Mouse (Mus musculus) stomach, postnatal 0 days (tissue): ENCODE data around the gene Myh6. TPM values are rescaled to one million over a fixed set of nuclear protein-coding genes. Genes with fewer than 3 reads are reported as not detected.
"Not testable (repeated sequence)": the region's sequence is repeated elsewhere in the genome, so short reads cannot be mapped to it uniquely, and the experiment has no call there.

ENCODE experiments used
- ATAC-seq: fragments of 200-750 bp; cut with Nextera tagmentation; 2 replicates; pipeline ENCODE4 v1.8.0; 2017; ENCODE audit not compliant: low FRiP score, low TSS enrichment
- DNase-seq: peaks from one replicate; pipeline ENCODE4 v3.0.0-alpha.2; 2016; ENCODE audit warnings: low spot score
- H3K27ac ChIP-seq: fragments of 300-500 bp; sonication (generic); replicated peaks from 2 replicates; pipeline ENCODE4 v1.5.1; 2014; ENCODE audit warnings: mild to moderate bottlenecking, control low read depth
- H3K27me3 ChIP-seq: fragments of 300-500 bp; sonication (generic); 2 replicates; pipeline ENCODE4 v1.6.1; 2014; ENCODE audit warnings: low read length; ENCODE audit not compliant: control insufficient read depth, insufficient read depth
- H3K36me3 ChIP-seq: fragments of 300-500 bp; sonication (generic); 2 replicates; pipeline ENCODE4 v1.6.1; 2014; ENCODE audit warnings: low read length, mixed read lengths; ENCODE audit not compliant: control insufficient read depth, insufficient read depth
- H3K4me1 ChIP-seq: fragments of 300-500 bp; sonication (generic); replicated peaks from 2 replicates; pipeline ENCODE4 v1.6.1; 2014; ENCODE audit warnings: antibody characterized with exemption; ENCODE audit not compliant: control insufficient read depth, insufficient read depth
- H3K4me2 ChIP-seq: fragments of 300-500 bp; sonication (generic); replicated peaks from 2 replicates; pipeline ENCODE4 v1.6.1; 2014; ENCODE audit warnings: low read depth, mild to moderate bottlenecking, control low read depth, moderate library complexity
- H3K4me3 ChIP-seq: fragments of 300-500 bp; sonication (generic); 2 replicates; pipeline ENCODE4 v1.5.1; 2014; ENCODE audit warnings: low read depth, low read length, control low read depth
- H3K9ac ChIP-seq: fragments of 300-500 bp; sonication (generic); 2 replicates; pipeline ENCODE4 v1.6.1; 2014; ENCODE audit warnings: mild to moderate bottlenecking, low read length, control low read depth, mixed read lengths
- H3K9me3 ChIP-seq: fragments of 300-500 bp; sonication (generic); 2 replicates; pipeline ENCODE4 v1.6.1; 2016; ENCODE audit warnings: low read length; ENCODE audit not compliant: control insufficient read depth
- CTCF ChIP-seq: IDR thresholded peaks from 2 replicates; pipeline ENCODE4 v1.5.1; 2016; ENCODE audit warnings: antibody characterized with exemption, low read depth, mild to moderate bottlenecking, moderate library complexity
- EP300 ChIP-seq: optimal IDR thresholded peaks from 2 replicates; pipeline ENCODE3; 2016; ENCODE audit warnings: antibody characterized with exemption
- WGBS: fragments of 180-500 bp; shearing (Covaris S2); extraction: QIAGEN DNeasy Blood & Tissue Kit; methylation state at CpG from one replicate; pipeline ENCODE4 v1.1.7; 2014; 5-methylcytosine and 5-hydroxymethylcytosine counted together
- polyA plus RNA-seq: library from polyadenylated mRNA; unstranded; fragments of >200 nt; fragmentation: Nextera tagmentation; extraction: Ambion mirVana; gene quantifications from 2 replicates; pipeline ENCODE4 v1.2.1, GENCODE M21; 2015

Myh6 gene
- polyA plus RNA-seq, 1 experiment from 2014 or later, result 0.29 TPM

- TF ChIP-seq EP300, result no peak
- no peak for TF ChIP-seq CTCF
- no peak overlapping the region for H3K9ac ChIP-seq
- no peaks in the 10 kb centered on the region for H3K4me1 ChIP-seq
- no peak overlapping the region for H3K27ac ChIP-seq
- H3K9me3 ChIP-seq, result no peaks in the 10 kb centered on the region
- H3K4me3 ChIP-seq, result no peak overlapping the region
- DNase-seq, result no peak
- ATAC-seq, result no peak
- H3K4me2 ChIP-seq, result no peak overlapping the region
- no peaks in the 10 kb centered on the region for H3K27me3 ChIP-seq
- no peaks in the 10 kb centered on the region for H3K36me3 ChIP-seq
- WGBS, result 88% methylated on average over 6 of the region's 6 CpGs
Observed at GRCm38 (mm10) chr14:54951587-54951986, 15.1 kb downstream of the Myh6 start.

GRCm38 (mm10) chr14:54950493-54950892 is 16.2 kb downstream of the Myh6 start:
- H3K27me3 ChIP-seq, result no peaks in the 10 kb centered on the region
- DNase-seq, result no peak
- no peak for ATAC-seq
- H3K4me1 ChIP-seq, result no peaks in the 10 kb centered on the region
- no peaks in the 10 kb centered on the region for H3K36me3 ChIP-seq
- 61% methylated on average over 12 of the region's 12 CpGs for WGBS
- no peaks in the 10 kb centered on the region for H3K9me3 ChIP-seq
- TF ChIP-seq CTCF, result no peak
- TF ChIP-seq EP300, result no peak
- no peak overlapping the region for H3K4me3 ChIP-seq
- no peak overlapping the region for H3K4me2 ChIP-seq
- no peak overlapping the region for H3K9ac ChIP-seq
- no peak overlapping the region for H3K27ac ChIP-seq

- H3K27me3 ChIP-seq, result no peaks in the 10 kb centered on the region
- TF ChIP-seq EP300, result no peak
- no peak for TF ChIP-seq CTCF
- no peak overlapping the region for H3K27ac ChIP-seq
- H3K9ac ChIP-seq, result no peak overlapping the region
- DNase-seq (no peak), ATAC-seq (no peak)
- no peaks in the 10 kb centered on the region for H3K36me3 ChIP-seq
- no peaks in the 10 kb centered on the region for H3K4me1 ChIP-seq
- H3K9me3 ChIP-seq, result no peaks in the 10 kb centered on the region
- no peak overlapping the region for H3K4me3 ChIP-seq
- no peak overlapping the region for H3K4me2 ChIP-seq
- WGBS, result 86% methylated on average over 9 of the region's 9 CpGs
Observed at GRCm38 (mm10) chr14:54948781-54949180, 17.9 kb downstream of the Myh6 start.

GRCm38 (mm10) chr14:54947008-54947407 is 19.7 kb downstream of the Myh6 start:
- 87% methylated on average over 8 of the region's 11 CpGs for WGBS
- not testable (repeated sequence) for H3K9me3 ChIP-seq, ATAC-seq

GRCm38 (mm10) chr14:54945975-54946704 is 20.6 kb downstream of the Myh6 start:
- TF ChIP-seq EP300, result no peak
- no peak for TF ChIP-seq CTCF
- Histone ChIP-seq H3K4me2 (no peak overlapping the region), H3K36me3 (no peaks in the 10 kb centered on the region), H3K27me3 (no peaks in the 10 kb centered on the region), H3K9ac (no peak overlapping the region), H3K27ac (no peak overlapping the region), H3K4me3 (no peak overlapping the region), H3K4me1 (no peaks in the 10 kb centered on the region), H3K9me3 (no peaks in the 10 kb centered on the region)
- no peak for DNase-seq
- 75% methylated on average over 19 of the region's 19 CpGs for WGBS
- ATAC-seq, result no peak

More at GRCm38 (mm10) chr14:54947008-54947407, 19.7 kb downstream of the Myh6 start:
- not testable (repeated sequence) for H3K9ac ChIP-seq, H3K4me3 ChIP-seq, H3K36me3 ChIP-seq, H3K27me3 ChIP-seq, H3K27ac ChIP-seq, H3K4me2 ChIP-seq, H3K4me1 ChIP-seq, DNase-seq

- Histone ChIP-seq H3K27ac (no peak overlapping the region), H3K36me3 (no peaks in the 10 kb centered on the region), H3K9ac (no peak overlapping the region), H3K4me1 (no peaks in the 10 kb centered on the region), H3K27me3 (no peaks in the 10 kb centered on the region), H3K4me3 (no peak overlapping the region), H3K9me3 (no peaks in the 10 kb centered on the region), H3K4me2 (no peak overlapping the region)
- 80% methylated on average over 2 of the region's 2 CpGs for WGBS
- ATAC-seq, result no peak
- no peak for DNase-seq
- TF ChIP-seq CTCF, result no peak
- no peak for TF ChIP-seq EP300
Observed at GRCm38 (mm10) chr14:54944939-54945338, 21.8 kb downstream of the Myh6 start.
